Mouse (Mus musculus): ENCODE measurements around the gene Slc23a3.

Slc23a3 gene

GRCm38 (mm10) chr1:75140601-75141190 lies 7.0 kb upstream of the Slc23a3 start:
- CTCF ChIA-PET = interaction anchor here (0.6 kb wide), 1 partner anchor 116 kb away, joined by 4 read pairs; no protein-coding TSS in a partner anchor

- CTCF ChIA-PET = no interaction called here
Observed at GRCm38 (mm10) chr1:75138448-75138847, 4.8 kb upstream of the Slc23a3 start.

- CTCF ChIA-PET = no interaction called here
Observed at GRCm38 (mm10) chr1:75136730-75137129, 3.0 kb upstream of the Slc23a3 start.

GRCm38 (mm10) chr1:75136293-75136692 lies 2.6 kb upstream of the Slc23a3 start:
- CTCF ChIA-PET = no interaction called here

- CTCF ChIA-PET = no interaction called here
Observed at GRCm38 (mm10) chr1:75128641-75129040, 5.0 kb downstream of the Slc23a3 start.

GRCm38 (mm10) chr1:75125418-75125817 lies 8.3 kb downstream of the Slc23a3 start:
- CTCF ChIA-PET = interaction anchor here (0.6 kb wide), 1 partner anchor 227 kb away, joined by 4 read pairs; no protein-coding TSS in a partner anchor

- CTCF ChIA-PET = interaction anchor here (1.0 kb wide), 2 partner anchors 127 to 129 kb away, joined by 3 read pairs; no protein-coding TSS in a partner anchor
Observed at GRCm38 (mm10) chr1:75124346-75125321, 9.1 kb downstream of the Slc23a3 start, which contains the start of gene Nhej1. Nhej1 (minus strand) TSS chr1:75125200.

GRCm38 (mm10) chr1:75122211-75122610 lies 11.5 kb downstream of the Slc23a3 start:
- CTCF ChIA-PET = no interaction called here

Measured in spleen, embryonic (tissue).